Mouse (Mus musculus): Measurements from ENCODE around the gene Bud31. TPM values are rescaled to one million over a fixed set of nuclear protein-coding genes. Genes with fewer than 3 reads are reported as not detected.

Gene Bud31
- total RNA-seq, 2 experiments from 2014 or later, result 59.5 to 73.7 TPM

GRCm38 (mm10) chr5:145190373-145190772 is 50.2 kb downstream of the Bud31 start:
- intact Hi-C loops (cut with DNase I), result no loop called here
- DNase-seq, result no peak

DNA sequence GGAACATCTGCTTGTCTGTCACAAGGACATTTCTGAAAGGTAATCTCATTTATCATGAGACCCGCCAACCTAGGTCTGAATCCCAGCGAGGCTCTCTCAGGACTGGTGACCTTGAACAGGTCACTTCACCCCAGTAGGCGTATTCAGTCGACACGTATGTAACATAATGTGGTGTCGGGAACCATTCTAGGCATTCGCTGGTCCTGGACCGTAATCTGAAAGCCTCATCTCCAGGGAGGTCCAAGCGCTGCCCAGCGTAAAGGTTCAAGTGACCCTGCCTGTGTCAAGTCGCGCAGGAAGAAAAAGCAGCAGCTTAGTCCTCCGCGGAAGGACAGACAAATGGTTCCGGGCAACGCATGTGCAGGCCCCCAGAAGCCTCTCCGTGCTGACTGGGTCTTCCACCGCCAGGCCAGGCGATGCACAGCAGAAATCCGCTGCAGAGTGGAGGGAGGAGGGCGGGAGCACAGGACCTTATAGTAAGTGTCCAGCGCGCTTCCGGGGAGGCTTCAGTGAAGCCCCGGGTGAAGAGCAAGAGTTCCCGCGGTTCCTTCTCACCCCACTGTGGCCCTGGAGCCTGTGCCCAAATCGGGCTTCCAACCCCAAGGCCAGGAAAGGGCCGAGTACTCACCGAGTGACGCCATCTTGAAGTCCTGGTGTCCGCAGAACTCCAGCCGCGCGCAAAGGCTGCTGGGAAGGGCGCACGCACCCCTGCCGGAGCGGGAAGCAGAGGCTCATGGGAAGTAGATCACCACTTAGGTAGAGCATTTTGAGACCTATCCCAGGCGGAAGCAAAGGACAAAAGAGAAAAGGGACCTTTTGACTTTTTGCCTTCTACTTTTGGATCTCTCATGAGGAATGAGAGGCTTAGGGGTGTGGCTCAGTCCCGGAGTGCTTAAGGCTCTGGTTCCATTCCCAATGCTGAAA is 51.0 kb downstream of the Bud31 start:
- peak; percentile 88 to 93 for DNase-seq

DNA sequence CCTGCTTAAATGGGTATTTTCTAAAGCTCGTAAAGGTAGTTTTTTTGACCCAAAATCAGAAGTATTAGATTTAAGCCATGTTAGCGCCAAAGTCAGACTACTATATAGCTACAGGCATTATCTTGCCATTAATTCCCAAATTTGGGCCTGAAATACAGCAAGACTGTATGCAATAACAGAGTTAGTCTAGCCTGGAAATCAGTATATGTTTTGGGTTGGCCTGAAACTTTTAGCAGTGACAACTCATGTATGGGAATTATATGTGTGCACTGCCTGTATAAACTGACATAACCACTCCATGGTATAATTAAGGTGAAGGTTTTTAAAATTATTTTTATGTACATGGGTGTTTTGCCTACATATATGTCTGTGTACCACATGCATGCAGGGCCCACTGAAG is 51.8 kb downstream of the Bud31 start, which contains the start of gene Atp5j2:
TSS of gene Atp5j2 (minus strand) at position 101 of the 400 bp plus-strand sequence.
- no peak for DNase-seq
- intact Hi-C loops (cut with DNase I), result no loop called here

More for the DNA sequence above, 51.0 kb downstream of the Bud31 start:
- intact Hi-C loops (cut with DNase I), result no loop called here

Other genes starting within 250 kb of the Bud31 start
- gene Smurf1, start 174.5 kb upstream of the Bud31 start, total RNA-seq (2021), result 10 to 100 TPM; 23.7 to 25.4 TPM
- not detected for gene Gm4871, start 107.6 kb upstream of the Bud31 start, total RNA-seq (2021)
- gene 1700018F24Rik, start 97.4 kb upstream of the Bud31 start, total RNA-seq (2021), result not detected
- gene Arpc1a, start 56.5 kb upstream of the Bud31 start, total RNA-seq (2021), result 10 to 100 TPM; 63.3 to 67.2 TPM
- gene Kpna7, start 56.3 kb upstream of the Bud31 start, total RNA-seq (2021), result not detected
- gene Arpc1b, start 26.1 kb upstream of the Bud31 start, total RNA-seq (2021), result 100 to 1,000 TPM in 1 of 2 experiments, 10 to 100 TPM in 1; 97.2 to 113 TPM
- gene Pdap1, start 124 bp upstream of the Bud31 start, total RNA-seq (2021), result 10 to 100 TPM; 41.6 to 42.6 TPM
- gene Ptcd1, start 26.7 kb downstream of the Bud31 start, total RNA-seq (2021), result 10 to 100 TPM; 27.1 to 27.8 TPM
- 10 to 100 TPM; 10.3 to 12.4 TPM for gene Cpsf4, start 26.9 kb downstream of the Bud31 start, total RNA-seq (2021)
- 100 to 1,000 TPM; 871 to 935 TPM for gene Atp5j2, start 51.7 kb downstream of the Bud31 start, total RNA-seq (2021)
- gene Zkscan14, start 61.5 kb downstream of the Bud31 start, total RNA-seq (2021), result 1 to 10 TPM; 6.3 to 6.6 TPM
- gene Zkscan5, start 64.2 kb downstream of the Bud31 start, total RNA-seq (2021), result 10 to 100 TPM in 1 of 2 experiments, 1 to 10 TPM in 1; 9.9 to 10.0 TPM
- gene Zfp655, start 91.4 kb downstream of the Bud31 start, total RNA-seq (2021), result 10 to 100 TPM; 28.3 to 31.9 TPM
- gene Zscan25, start 140.1 kb downstream of the Bud31 start, total RNA-seq (2021), result 10 to 100 TPM; 11.0 to 13.9 TPM
- gene Cyp3a57, start 204.9 kb downstream of the Bud31 start, total RNA-seq (2021), result not detected

Measured in heart, postnatal 14 days (tissue).